Mouse (Mus musculus) urinary bladder, postnatal 0 days (tissue): Measurements from ENCODE around the gene Akr1c12. TPM values are rescaled to one million over a fixed set of nuclear protein-coding genes. Genes with fewer than 3 reads are reported as not detected.

Experiments
- polyA plus RNA-seq: library from polyadenylated mRNA; unstranded; fragments of >200 nt; fragmentation: Nextera tagmentation; extraction: Ambion mirVana; gene quantifications from 2 replicates; pipeline ENCODE4 v1.2.1, GENCODE M21; 2015

The Akr1c12 gene
- polyA plus RNA-seq: 0.43 and 0.46 TPM in 2 replicates

GRCm38 (mm10) chr13:4279284-4279683 lies at the start of gene Akr1c12:
Gene Akr1c12 (minus strand): TSS chr13:4279433.

GRCm38 (mm10) chr13:4228441-4228840 lies 50.8 kb downstream of the Akr1c12 start, which contains the start of gene Akr1c19:
Gene Akr1c19 (plus strand): TSS chr13:4228700.

Other genes with a start within 250 kb of the Akr1c12 start
- gene Akr1c14, start 230.4 kb downstream of the Akr1c12 start, polyA plus RNA-seq: 2.1 and 2.7 TPM in 2 replicates
- gene Akr1c18, start 128.8 kb downstream of the Akr1c12 start, polyA plus RNA-seq: 0.44 and 0.46 TPM in 2 replicates
- gene Akr1c13, start 88.3 kb downstream of the Akr1c12 start, polyA plus RNA-seq: 1.7 and 3.3 TPM in 2 replicates
- 0.20 TPM in 1 of 2 replicates, not detected in the other for gene Akr1c19, start 50.7 kb downstream of the Akr1c12 start, polyA plus RNA-seq
- gene Akr1c6, start 154.9 kb upstream of the Akr1c12 start, polyA plus RNA-seq: 0.12 TPM in 1 of 2 replicates, not detected in the other
- gene Akr1c20, start 243.9 kb upstream of the Akr1c12 start, polyA plus RNA-seq: not detected in 2 replicates